Mouse (Mus musculus) stomach, embryonic 14.5 days (tissue): ENCODE measurements around the gene Dll4. TPM values are rescaled to one million over a fixed set of nuclear protein-coding genes. Genes with fewer than 3 reads are reported as not detected.

Source experiments
- ATAC-seq: fragments of 200-750 bp; cut with Nextera tagmentation; 2 replicates; pipeline ENCODE4 v1.8.0; 2017; ENCODE audit warnings: low read depth, moderate TSS enrichment; ENCODE audit not compliant: insufficient number of reproducible peaks, insufficient read depth, low FRiP score
- H3K27ac ChIP-seq: fragments of 300-500 bp; sonication (generic); 2 replicates; pipeline ENCODE4 v1.5.1; 2014; ENCODE audit warnings: mild to moderate bottlenecking, low read length, moderate library complexity, mixed read lengths
- H3K27me3 ChIP-seq: fragments of 300-500 bp; sonication (generic); 2 replicates; pipeline ENCODE4 v1.6.1; 2014; ENCODE audit warnings: low read length, control low read depth, mixed read lengths; ENCODE audit not compliant: control insufficient read depth, insufficient read depth
- H3K36me3 ChIP-seq: fragments of 300-500 bp; sonication (generic); 2 replicates; pipeline ENCODE4 v1.6.1; 2014; ENCODE audit warnings: mild to moderate bottlenecking, control low read depth, low read length, moderate library complexity, mixed read lengths; ENCODE audit not compliant: control insufficient read depth, insufficient read depth
- H3K4me1 ChIP-seq: fragments of 300-500 bp; sonication (generic); 2 replicates; pipeline ENCODE4 v1.6.1; 2014; ENCODE audit warnings: low read length, control low read depth, mixed read lengths; ENCODE audit not compliant: control insufficient read depth, insufficient read depth
- H3K4me2 ChIP-seq: fragments of 300-500 bp; sonication (generic); replicated peaks from 2 replicates; pipeline ENCODE4 v1.6.1; 2014; ENCODE audit warnings: low read depth, low read length, control low read depth
- H3K4me3 ChIP-seq: fragments of 300-500 bp; sonication (generic); 2 replicates; pipeline ENCODE4 v1.5.1; 2014; ENCODE audit warnings: low read depth, low read length, control low read depth
- H3K9ac ChIP-seq: fragments of 300-500 bp; sonication (generic); replicated peaks from 2 replicates; pipeline ENCODE4 v1.6.1; 2014; ENCODE audit warnings: low read depth, mild to moderate bottlenecking, control low read depth, low read length, moderate library complexity, mixed read lengths
- H3K9me3 ChIP-seq: fragments of 300-500 bp; sonication (generic); 2 replicates; pipeline ENCODE4 v1.6.1; 2016; ENCODE audit warnings: low read depth, low read length, control low read depth; ENCODE audit not compliant: control insufficient read depth
- WGBS: fragments of 180-500 bp; shearing (Covaris S2); extraction: QIAGEN DNeasy Blood & Tissue Kit; methylation state at CpG from one replicate; pipeline ENCODE4 v1.1.7; 2014; 5-methylcytosine and 5-hydroxymethylcytosine counted together
- polyA plus RNA-seq: library from polyadenylated mRNA; unstranded; fragments of >200 nt; fragmentation: Nextera tagmentation; extraction: Ambion mirVana; gene quantifications from 2 replicates; pipeline ENCODE4 v1.2.1, GENCODE M21; 2014

Dll4 gene
- 5.6 and 6.9 TPM in 2 replicates for polyA plus RNA-seq

- no peaks in the 10 kb centered on the region for H3K9me3 ChIP-seq
Observed at GRCm38 (mm10) chr2:119325568-119326143, at the start of gene Dll4. Gene Dll4, plus strand, starts transcription at chr2:119325784.

GRCm38 (mm10) chr2:119276926-119277325 is 48.7 kb upstream of the Dll4 start:
- ATAC-seq: no peak
- no peaks in the 10 kb centered on the region for H3K27me3 ChIP-seq
- H3K4me3 ChIP-seq: no peak overlapping the region
- H3K9ac ChIP-seq: no peak overlapping the region
- H3K4me2 ChIP-seq: no peak overlapping the region
- no peaks in the 10 kb centered on the region for H3K36me3 ChIP-seq
- 76% methylated on average over 7 of the region's 7 CpGs for WGBS
- no peak overlapping the region for H3K27ac ChIP-seq
- no peaks in the 10 kb centered on the region for H3K4me1 ChIP-seq
- H3K9me3 ChIP-seq: no peaks in the 10 kb centered on the region

More at GRCm38 (mm10) chr2:119325568-119326143, at the start of gene Dll4:
- WGBS: under 1% methylated on average over 33 of the region's 33 CpGs
- peaks cover 40% of the 10 kb centered on the region for H3K4me1 ChIP-seq
- peaks cover 49% of the 10 kb centered on the region for H3K27me3 ChIP-seq
- peak within 1 kb of the TSS; percentile 39; the same call in 1 of the 2 replicates for H3K27ac ChIP-seq
- peak within 1 kb of the TSS; percentile 14; the same call in 1 of the 2 replicates for H3K9ac ChIP-seq
- peak within 1 kb of the TSS; percentile 51 for H3K4me3 ChIP-seq
- peak within 1 kb of the TSS; percentile 92 for H3K4me2 ChIP-seq
- H3K36me3 ChIP-seq: no peaks in the 10 kb centered on the region
- peak; percentile 64; the same call in 1 of the 2 replicates for ATAC-seq

- Histone ChIP-seq H3K4me3 (no peak overlapping the region), H3K9ac (no peak overlapping the region), H3K27ac (no peak overlapping the region), H3K4me2 (no peak overlapping the region), H3K36me3 (no peaks in the 10 kb centered on the region), H3K9me3 (no peaks in the 10 kb centered on the region), H3K27me3 (no peaks in the 10 kb centered on the region), H3K4me1 (no peaks in the 10 kb centered on the region)
- 88% methylated on average over 23 of the region's 23 CpGs for WGBS
- no peak for ATAC-seq
Observed at GRCm38 (mm10) chr2:119277810-119278209, 47.8 kb upstream of the Dll4 start.

GRCm38 (mm10) chr2:119281899-119282565 is 43.6 kb upstream of the Dll4 start:
- ATAC-seq: no peak

GRCm38 (mm10) chr2:119287372-119287771 is 38.2 kb upstream of the Dll4 start:
- Histone ChIP-seq H3K27me3 (no peaks in the 10 kb centered on the region), H3K4me2 (no peak overlapping the region), H3K9ac (no peak overlapping the region), H3K36me3 (peaks cover 18% of the 10 kb centered on the region; the same call in 1 of the 2 replicates), H3K27ac (no peak overlapping the region), H3K4me3 (no peak overlapping the region), H3K9me3 (no peaks in the 10 kb centered on the region), H3K4me1 (peaks cover 9% of the 10 kb centered on the region; the same call in 1 of the 2 replicates)
- no peak for ATAC-seq
- WGBS: 84% methylated on average over 5 of the region's 5 CpGs

More at GRCm38 (mm10) chr2:119281899-119282565, 43.6 kb upstream of the Dll4 start:
- H3K4me1 ChIP-seq: no peaks in the 10 kb centered on the region
- no peaks in the 10 kb centered on the region for H3K36me3 ChIP-seq
- 76% methylated on average over 7 of the region's 7 CpGs for WGBS
- no peak overlapping the region for H3K9ac ChIP-seq
- H3K4me2 ChIP-seq: no peak overlapping the region
- no peak overlapping the region for H3K4me3 ChIP-seq
- no peak overlapping the region for H3K27ac ChIP-seq
- no peaks in the 10 kb centered on the region for H3K27me3 ChIP-seq
- no peaks in the 10 kb centered on the region for H3K9me3 ChIP-seq

- Histone ChIP-seq H3K27me3 (no peaks in the 10 kb centered on the region), H3K9ac (peak within 1 kb of the TSS; percentile 64), H3K4me1 (peaks cover 9% of the 10 kb centered on the region; the same call in 1 of the 2 replicates), H3K9me3 (no peaks in the 10 kb centered on the region), H3K4me2 (peak within 1 kb of the TSS; percentile 87), H3K4me3 (peak within 1 kb of the TSS; percentile 68), H3K36me3 (peaks cover 28% of the 10 kb centered on the region), H3K27ac (no peak within 1 kb of the TSS; the same call in 1 of the 2 replicates)
- peak; percentile 95 for ATAC-seq
- WGBS: under 1% methylated on average over 31 of the region's 31 CpGs
Observed at GRCm38 (mm10) chr2:119288270-119288882, 37.2 kb upstream of the Dll4 start, which contains the start of gene Vps18. Gene Vps18, plus strand, starts transcription at chr2:119288740.

- WGBS: 3% methylated on average over 11 of the region's 11 CpGs
Observed at GRCm38 (mm10) chr2:119289014-119289416, 36.6 kb upstream of the Dll4 start.

GRCm38 (mm10) chr2:119292281-119292680 is 33.3 kb upstream of the Dll4 start:
- Histone ChIP-seq H3K27me3 (no peaks in the 10 kb centered on the region), H3K4me2 (no peak overlapping the region), H3K9me3 (no peaks in the 10 kb centered on the region), H3K27ac (no peak overlapping the region), H3K4me1 (peaks cover 9% of the 10 kb centered on the region; the same call in 1 of the 2 replicates), H3K4me3 (no peak overlapping the region), H3K36me3 (peaks cover 57% of the 10 kb centered on the region), H3K9ac (no peak overlapping the region)
- WGBS: 91% methylated on average over 5 of the region's 5 CpGs
- ATAC-seq: no peak

More at GRCm38 (mm10) chr2:119289014-119289416, 36.6 kb upstream of the Dll4 start:
- H3K9me3 ChIP-seq: no peaks in the 10 kb centered on the region
- H3K27ac ChIP-seq: no peak overlapping the region; the same call in 1 of the 2 replicates
- H3K4me1 ChIP-seq: peaks cover 9% of the 10 kb centered on the region; the same call in 1 of the 2 replicates
- peaks cover 35% of the 10 kb centered on the region for H3K36me3 ChIP-seq
- peak overlapping the region; percentile 64 for H3K9ac ChIP-seq
- peak overlapping the region; percentile 68 for H3K4me3 ChIP-seq
- peak overlapping the region; percentile 87 for H3K4me2 ChIP-seq
- H3K27me3 ChIP-seq: no peaks in the 10 kb centered on the region
- ATAC-seq: no peak
